Mouse (Mus musculus): ENCODE measurements around the gene Hoxb5. TPM values are rescaled to one million over a fixed set of nuclear protein-coding genes. Genes with fewer than 3 reads are reported as not detected.

Hoxb5 gene
- polyA plus RNA-seq, 1 experiment from 2014 or later: 5.5 TPM

DNA sequence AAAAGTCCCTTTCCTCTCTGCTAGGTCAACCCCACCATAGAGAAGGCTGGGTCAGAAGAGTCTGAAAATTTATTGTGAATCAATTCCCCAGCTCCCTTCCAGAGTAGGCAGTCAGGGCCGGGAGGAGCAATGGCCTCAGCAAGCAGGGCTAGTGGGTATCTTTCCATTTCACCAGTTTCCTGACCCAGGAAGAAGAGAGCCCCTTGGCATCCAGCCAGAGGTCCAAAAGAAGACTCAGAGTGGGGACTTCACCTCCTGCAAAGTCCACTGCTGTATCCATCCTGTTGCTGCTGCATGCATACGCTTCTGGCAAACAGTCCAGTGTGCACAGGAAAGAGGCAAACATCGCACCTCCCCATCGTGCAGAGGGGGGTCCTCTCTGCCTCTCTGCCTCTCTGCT lies 27.2 kb upstream of the Hoxb5 start:
- Histone ChIP-seq H3K4me3 (no peak overlapping the region), H3K27ac (replicated peaks) (no peak overlapping the region), H3K4me1 (peaks cover 17% of the 10 kb centered on the region), H3K9ac (no peak overlapping the region), H3K36me3 (no peaks in the 10 kb centered on the region), H3K27me3 (replicated peaks) (peaks cover 100% of the 10 kb centered on the region), H3K9me3 (no peaks in the 10 kb centered on the region), H3K4me2 (no peak overlapping the region)
- 5% methylated on average over 4 of the region's 4 CpGs for WGBS
- ATAC-seq (ENCODE audit: extremely low read depth, insufficient number of reproducible peaks, low FRiP score, low TSS enrichment): no peak

DNA sequence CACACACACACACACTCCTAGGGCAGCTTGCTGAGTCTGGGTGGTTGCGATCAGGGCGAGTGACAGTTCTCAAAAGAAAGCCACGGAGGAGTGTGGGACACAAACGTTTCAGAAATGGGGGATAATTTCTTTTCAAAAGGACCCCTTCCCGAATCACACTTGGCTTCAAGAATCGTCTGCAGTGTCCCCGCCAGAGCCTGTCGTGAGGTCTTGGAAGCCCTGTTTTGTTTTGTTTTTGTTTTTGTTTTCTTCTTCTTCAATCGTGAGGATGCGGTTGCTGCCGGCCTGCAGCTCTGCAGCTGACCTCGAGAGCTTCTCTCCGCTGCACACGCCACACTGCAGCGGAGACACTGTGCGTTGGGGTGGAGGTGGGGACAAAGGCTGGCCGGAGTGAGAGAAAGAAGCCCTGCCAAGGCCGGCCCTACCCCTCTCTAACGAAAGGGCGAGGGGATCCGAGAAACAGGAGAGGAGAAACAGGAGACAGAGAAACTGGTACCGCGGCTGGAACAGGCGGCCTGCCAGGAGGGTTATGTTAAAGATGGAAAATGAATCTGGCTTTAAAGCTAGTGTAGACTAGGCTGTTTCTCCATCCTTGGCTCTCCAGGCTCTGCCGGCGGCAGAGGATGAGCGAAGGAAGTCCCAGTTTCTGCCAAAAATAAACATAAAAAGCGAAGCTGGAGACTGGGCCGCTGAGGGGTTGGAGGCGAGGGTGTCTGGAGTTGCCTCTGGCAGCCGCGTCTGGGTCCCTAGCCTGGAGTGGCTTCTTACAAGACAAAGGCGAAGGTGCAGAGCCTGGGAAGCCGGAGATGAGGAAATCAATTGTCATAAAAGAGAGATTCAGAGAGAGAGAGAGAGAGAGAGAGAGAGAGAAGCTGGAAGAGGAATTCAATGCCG lies 25.7 kb upstream of the Hoxb5 start:
- Histone ChIP-seq H3K27ac (replicated peaks) (no peak overlapping the region), H3K4me1 (peaks cover 2% of the 10 kb centered on the region), H3K4me2 (no peak overlapping the region), H3K4me3 (peak overlapping the region; percentile 3; the same call in 1 of the 2 replicates), H3K36me3 (no peaks in the 10 kb centered on the region), H3K9me3 (no peaks in the 10 kb centered on the region), H3K27me3 (replicated peaks) (peaks cover 100% of the 10 kb centered on the region), H3K9ac (no peak overlapping the region)
- no peak for ATAC-seq (ENCODE audit: extremely low read depth, insufficient number of reproducible peaks, low FRiP score, low TSS enrichment)
- 1% methylated on average over 35 of the region's 35 CpGs for WGBS

DNA sequence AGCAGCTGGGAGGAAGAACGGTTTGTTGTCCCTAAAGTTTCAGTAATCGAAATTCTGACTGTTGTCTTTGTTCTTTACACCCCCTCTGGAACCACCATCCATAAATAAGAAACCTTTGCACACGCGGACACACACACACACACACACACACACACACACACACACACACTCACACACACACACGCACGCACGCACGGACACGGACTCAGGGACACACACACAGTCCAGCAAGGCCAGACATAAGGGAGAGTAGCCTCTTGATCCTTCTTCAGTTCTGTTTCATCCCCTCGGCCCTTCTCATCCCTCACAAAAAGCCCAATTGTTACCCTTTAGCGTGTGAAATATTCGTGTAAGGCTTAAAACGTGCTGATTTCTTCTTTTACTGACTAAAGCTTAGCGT lies 24.8 kb upstream of the Hoxb5 start:
- no peak overlapping the region for H3K9ac ChIP-seq
- H3K36me3 ChIP-seq: no peaks in the 10 kb centered on the region
- no peak overlapping the region for H3K4me2 ChIP-seq
- H3K27ac ChIP-seq (replicated peaks): no peak overlapping the region
- H3K9me3 ChIP-seq: no peaks in the 10 kb centered on the region
- H3K4me1 ChIP-seq: peaks cover 5% of the 10 kb centered on the region; the same call in 1 of the 2 replicates
- peaks cover 100% of the 10 kb centered on the region for H3K27me3 ChIP-seq (replicated peaks)
- WGBS: 20% methylated on average over 14 of the region's 14 CpGs
- no peak overlapping the region for H3K4me3 ChIP-seq
- ATAC-seq (ENCODE audit: extremely low read depth, insufficient number of reproducible peaks, low FRiP score, low TSS enrichment): no peak

DNA sequence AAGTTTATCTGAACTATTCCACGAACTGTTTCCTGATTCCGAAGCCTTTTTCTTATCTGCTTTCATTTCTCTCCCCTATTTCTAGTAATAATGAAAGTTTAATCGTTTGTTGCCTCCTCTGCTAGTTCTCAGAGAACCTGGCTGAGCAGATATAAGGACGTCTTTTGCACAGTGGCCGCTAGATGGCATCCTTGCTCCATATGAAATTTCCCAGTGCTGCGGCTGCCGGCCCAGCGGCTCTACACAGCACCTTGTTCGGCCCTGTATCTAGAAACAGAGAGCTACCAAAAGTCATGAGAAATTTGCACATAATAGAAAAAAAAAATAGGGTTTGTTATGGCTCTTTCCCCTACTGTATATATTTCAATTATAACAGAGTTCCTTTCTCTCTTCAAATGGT lies 24.4 kb upstream of the Hoxb5 start:
- WGBS: under 1% methylated on average over 9 of the region's 9 CpGs
- no peak overlapping the region for H3K4me2 ChIP-seq
- no peak overlapping the region for H3K27ac ChIP-seq (replicated peaks)
- no peaks in the 10 kb centered on the region for H3K9me3 ChIP-seq
- ATAC-seq (ENCODE audit: extremely low read depth, insufficient number of reproducible peaks, low FRiP score, low TSS enrichment): no peak
- H3K9ac ChIP-seq: no peak overlapping the region
- H3K4me1 ChIP-seq: peaks cover 5% of the 10 kb centered on the region; the same call in 1 of the 2 replicates
- no peak overlapping the region for H3K4me3 ChIP-seq
- H3K27me3 ChIP-seq (replicated peaks): peaks cover 100% of the 10 kb centered on the region
- no peaks in the 10 kb centered on the region for H3K36me3 ChIP-seq

DNA sequence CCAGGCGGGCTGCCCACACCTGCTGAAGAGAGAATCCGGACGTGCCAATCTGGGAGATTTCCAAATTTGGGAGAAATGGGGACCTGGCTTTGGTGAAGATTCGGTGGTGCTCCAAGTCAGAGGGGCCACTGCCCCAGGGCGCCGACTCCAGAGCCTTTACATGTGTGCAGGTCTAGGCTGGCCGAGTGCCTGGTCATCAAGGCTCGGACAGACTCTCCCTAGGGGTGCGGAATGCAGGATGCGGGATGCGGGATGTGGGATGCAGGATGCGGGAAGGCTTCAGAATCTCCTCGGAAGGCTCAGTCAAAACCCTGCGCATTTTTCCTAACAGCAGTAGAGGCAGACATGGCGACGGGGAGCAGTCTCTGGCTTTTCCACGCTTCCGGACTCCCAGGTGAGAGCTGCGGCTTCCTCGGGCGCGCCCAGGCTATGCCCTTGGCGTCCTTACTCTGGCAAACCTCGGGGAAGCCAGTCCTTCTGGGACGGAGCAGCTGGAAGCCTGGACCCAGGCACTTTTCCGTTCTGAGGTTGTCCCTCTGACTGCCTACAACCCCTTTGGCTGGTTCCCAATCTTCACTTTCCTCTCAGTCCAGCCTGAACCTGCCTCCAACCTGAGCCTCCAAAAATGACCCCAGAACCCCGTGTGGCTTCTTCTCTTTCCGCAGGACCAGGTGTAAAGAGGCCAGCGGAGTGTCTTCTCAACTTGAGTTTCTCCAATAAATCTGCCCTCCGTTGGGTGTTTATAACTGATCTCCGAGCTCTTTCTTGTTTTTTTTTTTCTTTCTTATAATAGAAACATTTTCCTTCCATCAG lies 23.5 kb upstream of the Hoxb5 start:
- 3% methylated on average over 31 of the region's 31 CpGs for WGBS
- Histone ChIP-seq H3K27me3 (replicated peaks) (peaks cover 100% of the 10 kb centered on the region), H3K36me3 (no peaks in the 10 kb centered on the region), H3K4me3 (no peak overlapping the region), H3K9me3 (no peaks in the 10 kb centered on the region), H3K4me1 (peaks cover 13% of the 10 kb centered on the region), H3K9ac (no peak overlapping the region), H3K4me2 (no peak overlapping the region), H3K27ac (replicated peaks) (no peak overlapping the region)
- ATAC-seq (ENCODE audit: extremely low read depth, insufficient number of reproducible peaks, low FRiP score, low TSS enrichment): no peak

DNA sequence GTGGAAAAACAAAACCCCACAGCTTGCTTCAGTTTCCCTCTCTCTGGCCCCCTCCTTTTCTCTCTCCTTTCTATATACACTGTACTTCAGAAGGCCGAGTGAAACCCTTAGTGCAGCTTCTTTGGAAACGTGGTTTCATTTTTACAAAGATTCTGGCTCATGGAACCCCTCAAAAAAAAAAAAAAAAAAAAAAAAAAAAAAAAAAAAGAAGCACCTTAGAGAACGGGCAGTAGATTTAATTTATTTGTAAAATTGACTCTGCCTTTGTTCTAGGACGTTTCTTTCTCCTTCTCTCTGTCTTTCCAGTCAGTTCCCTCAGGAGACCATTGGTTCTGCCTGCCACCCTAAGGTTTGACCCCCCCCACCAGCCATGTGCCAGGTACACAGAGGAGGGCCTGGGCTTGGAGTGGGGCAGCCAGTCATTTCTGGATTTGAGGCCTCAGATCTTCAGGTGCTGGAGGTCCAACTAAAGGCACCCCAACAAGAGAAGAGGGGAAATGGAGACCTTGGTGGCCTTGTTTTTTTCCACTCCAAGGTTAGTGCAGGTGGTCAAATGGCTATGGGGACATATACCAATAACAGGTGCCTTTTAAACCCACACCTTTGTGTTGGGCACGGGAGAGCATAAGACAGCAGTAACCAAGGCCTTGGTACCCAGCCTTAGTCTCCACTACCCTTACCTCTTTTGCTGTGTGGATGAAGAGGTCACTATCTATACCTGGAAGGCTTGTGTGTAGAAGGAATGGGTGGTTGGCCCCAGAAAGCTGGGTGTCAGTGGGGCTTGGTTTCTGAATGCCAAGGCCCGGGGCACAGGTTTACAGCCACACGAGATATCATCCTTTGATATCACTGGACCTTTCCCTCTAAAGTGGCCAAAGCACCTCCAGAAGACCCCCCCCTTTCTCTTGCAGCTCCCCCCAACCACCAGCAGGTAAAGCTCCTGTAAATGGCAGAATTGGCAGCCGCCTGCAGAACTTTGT lies 22.4 kb upstream of the Hoxb5 start:
- Histone ChIP-seq H3K27ac (replicated peaks) (no peak overlapping the region), H3K36me3 (no peaks in the 10 kb centered on the region), H3K27me3 (replicated peaks) (peaks cover 100% of the 10 kb centered on the region), H3K9me3 (no peaks in the 10 kb centered on the region), H3K4me2 (no peak overlapping the region), H3K4me3 (no peak overlapping the region), H3K9ac (no peak overlapping the region), H3K4me1 (peaks cover 15% of the 10 kb centered on the region)
- no peak for ATAC-seq (ENCODE audit: extremely low read depth, insufficient number of reproducible peaks, low FRiP score, low TSS enrichment)
- 12% methylated on average over 8 of the region's 8 CpGs for WGBS

DNA sequence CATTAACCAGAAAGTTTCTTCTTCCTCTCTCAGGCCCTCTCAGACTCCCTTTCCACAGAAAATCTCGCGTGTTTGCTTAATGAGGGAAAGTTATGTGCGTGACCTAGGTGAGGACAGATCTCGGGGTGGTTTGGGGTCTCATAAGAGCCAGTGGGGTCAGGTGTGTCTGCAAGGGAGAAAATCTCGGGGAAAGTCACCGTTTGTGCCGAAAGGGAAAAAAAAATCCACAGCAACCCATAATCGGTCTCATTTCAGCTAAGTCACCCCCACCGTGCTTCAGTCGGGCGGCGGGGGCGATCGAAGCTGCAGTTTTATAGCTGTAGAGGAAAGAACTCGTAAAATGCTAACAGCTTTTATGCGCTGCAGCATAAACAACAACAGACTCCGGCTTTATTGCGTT lies 21.7 kb upstream of the Hoxb5 start:
- Histone ChIP-seq H3K4me1 (peaks cover 15% of the 10 kb centered on the region), H3K4me3 (no peak overlapping the region), H3K27me3 (replicated peaks) (peaks cover 100% of the 10 kb centered on the region), H3K27ac (replicated peaks) (no peak overlapping the region), H3K9ac (no peak overlapping the region), H3K9me3 (no peaks in the 10 kb centered on the region), H3K36me3 (no peaks in the 10 kb centered on the region), H3K4me2 (no peak overlapping the region)
- no peak for ATAC-seq (ENCODE audit: extremely low read depth, insufficient number of reproducible peaks, low FRiP score, low TSS enrichment)
- WGBS: 4% methylated on average over 18 of the region's 18 CpGs

DNA sequence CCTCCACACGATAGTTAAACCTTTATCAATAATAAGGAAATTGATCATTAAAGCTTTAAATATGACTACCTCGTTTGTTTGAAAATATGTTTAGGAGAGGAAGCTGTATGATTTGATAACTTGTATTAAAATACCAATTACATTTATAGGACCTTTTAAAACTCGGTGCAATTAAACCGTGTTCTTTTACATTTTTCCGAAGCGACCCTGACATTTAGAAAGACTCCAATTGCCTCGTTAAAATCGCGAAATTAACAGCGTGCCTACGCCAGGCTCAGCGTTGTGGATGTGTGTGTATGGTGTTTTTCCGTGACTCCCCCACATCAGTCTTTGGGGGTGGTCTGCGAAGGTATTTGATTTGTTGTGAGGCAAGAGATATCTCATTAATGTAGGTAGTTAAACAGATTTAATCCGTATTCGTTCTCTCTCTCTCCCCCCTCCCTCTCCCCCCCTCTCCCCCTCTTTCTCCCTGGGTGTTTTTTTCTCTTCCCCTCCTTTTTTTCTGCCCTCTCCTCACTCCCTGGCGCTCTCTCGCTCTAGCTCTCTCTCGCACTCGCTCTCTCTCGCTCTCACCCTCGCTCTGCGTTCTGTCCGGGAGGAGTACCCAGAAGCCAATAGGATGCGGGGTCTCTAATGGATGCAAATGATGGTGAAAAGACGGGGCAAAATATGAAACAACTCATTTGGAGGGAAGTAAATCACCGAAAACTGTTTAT lies 21.1 kb upstream of the Hoxb5 start, which contains the start of gene Hoxb8:
TSS of gene Hoxb8 (plus strand) at position 51 of the 716 bp plus-strand sequence.
- 3% methylated on average over 27 of the region's 27 CpGs for WGBS

DNA sequence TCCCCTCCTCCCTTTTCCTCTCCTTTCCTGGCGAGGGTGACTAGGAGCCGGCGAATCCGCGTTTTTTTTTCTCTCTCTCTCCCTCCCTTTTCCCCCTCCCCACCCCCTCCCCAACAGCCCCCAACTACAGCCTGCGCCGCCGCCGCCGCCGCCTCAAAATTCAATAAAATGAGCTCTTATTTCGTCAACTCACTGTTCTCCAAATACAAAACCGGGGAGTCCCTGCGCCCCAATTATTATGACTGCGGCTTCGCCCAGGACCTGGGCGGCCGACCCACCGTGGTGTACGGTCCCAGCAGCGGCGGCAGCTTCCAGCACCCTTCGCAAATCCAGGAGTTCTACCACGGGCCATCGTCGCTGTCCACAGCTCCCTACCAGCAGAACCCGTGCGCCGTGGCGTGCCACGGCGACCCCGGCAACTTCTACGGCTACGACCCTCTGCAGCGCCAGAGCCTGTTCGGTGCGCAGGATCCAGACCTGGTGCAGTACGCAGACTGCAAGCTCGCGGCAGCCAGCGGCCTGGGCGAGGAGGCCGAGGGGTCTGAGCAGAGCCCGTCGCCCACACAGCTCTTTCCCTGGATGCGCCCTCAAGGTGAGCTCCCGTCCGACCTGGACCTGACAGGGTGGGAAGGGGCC lies 20.2 kb upstream of the Hoxb5 start:
- H3K9me3 ChIP-seq: no peaks in the 10 kb centered on the region
- no peaks in the 10 kb centered on the region for H3K36me3 ChIP-seq
- H3K9ac ChIP-seq: no peak overlapping the region
- peak overlapping the region; percentile 10 for H3K4me2 ChIP-seq
- WGBS: 1% methylated on average over 49 of the region's 49 CpGs
- no peak; the same call in 1 of the 2 replicates for ATAC-seq (ENCODE audit: extremely low read depth, insufficient number of reproducible peaks, low FRiP score, low TSS enrichment)
- peak overlapping the region; percentile 14 for H3K4me3 ChIP-seq
- H3K27me3 ChIP-seq (replicated peaks): peaks cover 100% of the 10 kb centered on the region
- H3K4me1 ChIP-seq: peaks cover 22% of the 10 kb centered on the region
- no peak overlapping the region for H3K27ac ChIP-seq (replicated peaks)

More for the DNA sequence above, 21.1 kb upstream of the Hoxb5 start, which contains the start of gene Hoxb8:
- Histone ChIP-seq H3K9me3 (no peaks in the 10 kb centered on the region), H3K27me3 (replicated peaks) (peaks cover 100% of the 10 kb centered on the region), H3K27ac (replicated peaks) (no peak within 1 kb of the TSS), H3K9ac (no peak within 1 kb of the TSS), H3K4me2 (peak within 1 kb of the TSS; percentile 10), H3K4me3 (no peak within 1 kb of the TSS), H3K4me1 (peaks cover 20% of the 10 kb centered on the region), H3K36me3 (no peaks in the 10 kb centered on the region)
- no peak for ATAC-seq (ENCODE audit: extremely low read depth, insufficient number of reproducible peaks, low FRiP score, low TSS enrichment)
